Mouse (Mus musculus) G1E (cell line): Measurements from ENCODE around the gene Nr2e1. TPM values are rescaled to one million over a fixed set of nuclear protein-coding genes. Genes with fewer than 3 reads are reported as not detected.
A peak's percentile ranks its signal among the peaks of the same experiment; 100 is the strongest.

Experiments
- ATAC-seq: 2 replicates; pipeline ENCODE4 v1.8.0; 2016; ENCODE audit warnings: mild to moderate bottlenecking; ENCODE audit not compliant: insufficient number of reproducible peaks, poor library complexity, low FRiP score, severe bottlenecking; ENCODE audit errors: extremely low read depth
- DNase-seq: peaks from one replicate; pipeline ENCODE4 v3.0.0; 2012; ENCODE audit warnings: low spot score
- H3K27me3 ChIP-seq: 2 replicates; pipeline ENCODE4 v1.6.1; 2012; ENCODE audit warnings: mild to moderate bottlenecking, low read length, inconsistent platforms; ENCODE audit not compliant: insufficient read depth
- H3K36me3 ChIP-seq: replicated peaks from 2 replicates; pipeline ENCODE3; 2012; ENCODE audit warnings: mild to moderate bottlenecking, inconsistent platforms
- H3K4me1 ChIP-seq: 2 replicates; pipeline ENCODE4 v1.6.1; 2012; ENCODE audit warnings: low read depth, low read length, inconsistent platforms, mixed read lengths; ENCODE audit not compliant: insufficient read depth
- H3K4me3 ChIP-seq: 2 replicates; pipeline ENCODE4 v1.5.1; 2012; ENCODE audit warnings: low read depth, mild to moderate bottlenecking, inconsistent platforms, low read length, moderate library complexity, mixed read lengths
- H3K9me3 ChIP-seq: replicated peaks from 2 replicates; pipeline ENCODE4 v1.6.1; 2012; ENCODE audit warnings: inconsistent platforms
- CTCF ChIP-seq: IDR thresholded peaks from 2 replicates; pipeline ENCODE4 v1.5.1; 2012; ENCODE audit warnings: low read depth, low read length, inconsistent platforms, mixed read lengths
- GATA1 ChIP-seq: IDR thresholded peaks from 2 replicates; pipeline ENCODE4 v1.6.1; 2012; ENCODE audit warnings: borderline replicate concordance, low read length, inconsistent platforms, mixed read lengths
- GATA2 ChIP-seq: IDR thresholded peaks from 2 replicates; pipeline ENCODE4 v1.6.1; 2012; ENCODE audit warnings: low read depth, low read length, inconsistent platforms, borderline replicate concordance
- POLR2AphosphoS5 ChIP-seq: IDR thresholded peaks from 2 replicates; pipeline ENCODE4 v1.6.1; 2012; ENCODE audit warnings: low read depth, low read length, inconsistent platforms; ENCODE audit not compliant: insufficient replicate concordance
- TAL1 ChIP-seq: conservative IDR thresholded peaks from 2 replicates; pipeline ENCODE4 v1.6.1; 2012; ENCODE audit warnings: low read depth, low read length, inconsistent platforms, mixed read lengths
- polyA plus RNA-seq: library from polyadenylated mRNA; stranded (reverse); fragments of >175 nt; gene quantifications from 2 replicates; pipeline ENCODE4 v1.2.3, GENCODE M21; 2012
- total RNA-seq, 2 experiments: library from RNA; stranded (forward) in 1 of 2; stranded (reverse) in 1 of 2; fragments of 200-1000 nt in 1 of 2; fragments of >200 nt in 1 of 2; fragmentation: Nextera tagmentation in 1 of 2; gene quantifications; 2 replicates each; pipeline ENCODE4 v1.2.3; 2014 to 2017

Gene Nr2e1
- total and polyA plus RNA-seq, 3 experiments = not detected

GRCm38 (mm10) chr10:42614766-42615165 lies 31.3 kb upstream of the Nr2e1 start:
- H3K36me3 ChIP-seq = no peaks in the 10 kb centered on the region
- H3K9me3 ChIP-seq = no peaks in the 10 kb centered on the region
- DNase-seq (no peak), ATAC-seq (no peak)
- 0 out of 2 replicates have a peak, but pooled peaks cover 7% of the 10 kb centered on the region for H3K4me1 ChIP-seq
- no peak overlapping the region for H3K4me3 ChIP-seq
- peaks cover 64% of the 10 kb centered on the region for H3K27me3 ChIP-seq
- TF ChIP-seq TAL1 = no peak
- TF ChIP-seq GATA2 = no peak
- no peak for TF ChIP-seq CTCF
- no peak for TF ChIP-seq GATA1
- no peak for TF ChIP-seq POLR2AphosphoS5

GRCm38 (mm10) chr10:42613639-42614381 lies 30.4 kb upstream of the Nr2e1 start:
- peak overlapping the region; percentile 20; the same call in 1 of the 2 replicates for H3K4me3 ChIP-seq
- no peak for TF ChIP-seq TAL1
- no peak for TF ChIP-seq POLR2AphosphoS5
- TF ChIP-seq CTCF = no peak
- no peak for TF ChIP-seq GATA2
- no peak for TF ChIP-seq GATA1
- 0 out of 2 replicates have a peak, but pooled peaks cover 7% of the 10 kb centered on the region for H3K4me1 ChIP-seq
- H3K27me3 ChIP-seq = peaks cover 63% of the 10 kb centered on the region
- no peaks in the 10 kb centered on the region for H3K9me3 ChIP-seq
- DNase-seq (no peak), ATAC-seq (no peak)
- H3K36me3 ChIP-seq = no peaks in the 10 kb centered on the region

GRCm38 (mm10) chr10:42613075-42613474 lies 29.6 kb upstream of the Nr2e1 start:
- ATAC-seq (no peak), DNase-seq (no peak)
- TF ChIP-seq GATA2 (no peak), GATA1 (no peak), CTCF (no peak), TAL1 (no peak), POLR2AphosphoS5 (no peak)
- Histone ChIP-seq H3K36me3 (no peaks in the 10 kb centered on the region), H3K4me3 (no peak overlapping the region), H3K4me1 (0 out of 2 replicates have a peak, but pooled peaks cover 7% of the 10 kb centered on the region), H3K27me3 (peaks cover 61% of the 10 kb centered on the region), H3K9me3 (no peaks in the 10 kb centered on the region)

- TF ChIP-seq POLR2AphosphoS5 = no peak
- no peak for TF ChIP-seq GATA1
- no peak for TF ChIP-seq GATA2
- no peak for TF ChIP-seq CTCF
- no peak for TF ChIP-seq TAL1
- H3K27me3 ChIP-seq = peaks cover 26% of the 10 kb centered on the region
These were observed 23.3 kb upstream of the Nr2e1 start for GRCm38 (mm10) chr10:42606757-42607156.

DNA sequence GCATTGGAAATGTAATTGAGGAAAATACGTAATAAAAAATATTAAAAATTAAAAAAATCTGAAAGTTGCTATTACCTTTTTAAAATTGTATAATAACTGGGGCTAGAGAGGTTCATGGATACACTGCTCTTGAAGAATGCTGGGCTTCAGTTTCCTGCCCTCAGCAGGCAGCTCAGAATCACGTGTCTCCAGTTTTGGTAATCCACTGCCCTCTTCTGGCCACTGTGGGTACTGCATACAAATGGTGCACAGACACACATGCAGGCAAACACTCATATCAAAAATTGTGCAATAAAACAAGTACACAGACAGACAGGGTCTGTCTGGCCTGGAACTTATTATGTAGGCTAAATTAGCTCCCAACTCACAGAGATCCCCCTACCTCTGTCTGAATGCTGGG lies 21.4 kb upstream of the Nr2e1 start:
- DNase-seq (no peak), ATAC-seq (no peak)
- Histone ChIP-seq H3K36me3 (no peaks in the 10 kb centered on the region), H3K27me3 (peaks cover 12% of the 10 kb centered on the region; the same call in 1 of the 2 replicates), H3K4me1 (peaks cover 3% of the 10 kb centered on the region), H3K9me3 (peaks cover 7% of the 10 kb centered on the region), H3K4me3 (no peak overlapping the region)
- no peak for TF ChIP-seq POLR2AphosphoS5
- TF ChIP-seq GATA2 = no peak
- TF ChIP-seq GATA1 = no peak
- no peak; the same call in 1 of the 2 replicates for TF ChIP-seq TAL1
- TF ChIP-seq CTCF = peak; percentile 29; the same call in 1 of the 2 replicates

More at GRCm38 (mm10) chr10:42606757-42607156, 23.3 kb upstream of the Nr2e1 start:
- H3K4me1 ChIP-seq = no peaks in the 10 kb centered on the region
- H3K9me3 ChIP-seq = peaks cover 7% of the 10 kb centered on the region
- H3K4me3 ChIP-seq = no peak overlapping the region
- no peaks in the 10 kb centered on the region for H3K36me3 ChIP-seq
- no peak for DNase-seq
- no peak for ATAC-seq

DNA sequence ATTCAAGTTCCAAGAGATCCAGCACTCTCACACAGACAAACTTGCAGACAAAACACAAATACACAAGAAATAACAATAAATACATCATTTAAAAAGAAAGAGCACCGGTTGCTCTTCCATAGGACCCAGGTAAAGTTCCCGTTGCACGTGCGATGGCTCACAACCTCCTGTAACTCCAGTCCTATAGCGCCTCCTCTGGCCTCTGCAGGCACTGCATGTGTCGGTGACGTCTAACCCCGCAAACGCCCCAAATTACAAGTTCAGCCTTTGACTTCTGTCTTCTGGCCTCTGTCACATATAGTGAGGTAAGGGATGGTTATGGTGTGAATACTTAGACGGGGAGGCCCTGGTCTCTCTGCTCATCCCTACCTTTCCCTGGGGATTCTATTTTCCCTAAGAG lies 18.1 kb upstream of the Nr2e1 start:
- no peak for ATAC-seq
- no peak for DNase-seq
- TF ChIP-seq GATA2 (no peak), CTCF (peak; percentile 44)

More for the DNA sequence above, 18.1 kb upstream of the Nr2e1 start:
- Histone ChIP-seq H3K4me3 (no peak overlapping the region), H3K36me3 (no peaks in the 10 kb centered on the region), H3K27me3 (peaks cover 3% of the 10 kb centered on the region; the same call in 1 of the 2 replicates), H3K9me3 (peaks cover 7% of the 10 kb centered on the region), H3K4me1 (peaks cover 8% of the 10 kb centered on the region)
